Mouse (Mus musculus) lung, adult 2 months (tissue): ENCODE measurements around the gene Dnajc14.

Experiments
- CTCF ChIP-seq: fragments of 200-500 bp; IDR thresholded peaks from 2 replicates; pipeline ENCODE4 v1.5.1; 2011; ENCODE audit warnings: mild to moderate bottlenecking, low read length, control low read depth; ENCODE audit not compliant: insufficient read depth
- POLR2A ChIP-seq: fragments of 200-500 bp; IDR thresholded peaks from 2 replicates; pipeline ENCODE4 v1.6.1; 2011; ENCODE audit warnings: low read depth, mild to moderate bottlenecking, control low read depth, low read length, borderline replicate concordance; ENCODE audit errors: extremely low read depth

- TF ChIP-seq CTCF (no peak), POLR2A (no peak)
These were observed 3.2 kb downstream of the Dnajc14 start for GRCm38 (mm10) chr10:128807018-128807417.
